ENCODE assay signal across 17 mouse cellular contexts in genomic region chr6:129102858-129103555, GRCm38 (mm10). TPM values are rescaled to one million over a fixed set of nuclear protein-coding genes. Genes with fewer than 3 reads are reported as not detected.
DNase-seq lines count a peak whose midpoint lies in the region; ATAC-seq and TF ChIP-seq lines count a peak whose summit lies in the region.
"Had no signal": no experiment of that assay in that cellular context is flagged by ENCODE, and none has a peak within 500 bp of the region (broad histone marks: within the 10 kb centered on the region; RNA-seq: fewer than 3 reads in every experiment).

No protein-coding gene starts in this region.

- DNase-seq in ovary, adult 18-20 months (ENCODE audit: low spot score) = no peak
- DNase-seq: cerebellum, adult 2 months; gastrocnemius, postnatal 10 days; right cerebral cortex, postnatal 4 days; thymus, postnatal 25 days had no signal

- H3K36me3 ChIP-seq in kidney, embryonic 15.5 days = no peaks in the 10 kb centered on the region
- no peaks in the 10 kb centered on the region for H3K36me3 ChIP-seq in kidney, embryonic 14.5 days (ENCODE audit: control insufficient read depth, insufficient read depth, low read length)
- H3K36me3 ChIP-seq in macrophage (ENCODE audit: inconsistent target) = no peaks in the 10 kb centered on the region
- H3K36me3 ChIP-seq in forebrain, embryonic 13.5 days (ENCODE audit: poor library complexity, severe bottlenecking) = no peaks in the 10 kb centered on the region
- H3K36me3 ChIP-seq: forebrain, embryonic 15.5 days; heart, embryonic 15.5 days; stomach, embryonic 15.5 days had no signal

- no peaks in the 10 kb centered on the region for H3K27me3 ChIP-seq in kidney, embryonic 15.5 days
- H3K27me3 ChIP-seq in kidney, embryonic 14.5 days (ENCODE audit: control insufficient read depth, insufficient read depth, low read length) = no peaks in the 10 kb centered on the region
- H3K27me3 ChIP-seq in forebrain, embryonic 13.5 days = no peaks in the 10 kb centered on the region
- H3K27me3 ChIP-seq: forebrain, embryonic 15.5 days; heart, embryonic 15.5 days; stomach, embryonic 15.5 days had no signal

- no peak overlapping the region for H3K9ac ChIP-seq in kidney, embryonic 15.5 days
- no peak overlapping the region for H3K9ac ChIP-seq in kidney, embryonic 14.5 days (ENCODE audit: low read depth, low read length)
- no peak overlapping the region for H3K9ac ChIP-seq in forebrain, embryonic 13.5 days
- H3K9ac ChIP-seq: forebrain, embryonic 15.5 days; heart, embryonic 15.5 days; liver, embryonic 14.5 days; stomach, embryonic 15.5 days had no signal

- 81% methylated on average over 4 of the region's 4 CpGs for WGBS in kidney, embryonic 15.5 days
- 84% methylated on average over 4 of the region's 4 CpGs for WGBS in kidney, embryonic 14.5 days
- 27% methylated on average over 4 of the region's 4 CpGs for WGBS in macrophage (ENCODE audit: missing documents)
- 91% methylated on average over 4 of the region's 4 CpGs for WGBS in forebrain, embryonic 13.5 days

- no peaks in the 10 kb centered on the region for H3K79me2 ChIP-seq in macrophage (ENCODE audit: inconsistent target)

- H3K4me2 ChIP-seq in kidney, embryonic 15.5 days = no peak overlapping the region
- no peak overlapping the region for H3K4me2 ChIP-seq in kidney, embryonic 14.5 days (replicated peaks; ENCODE audit: low read depth, low read length)
- no peak overlapping the region for H3K4me2 ChIP-seq in forebrain, embryonic 13.5 days
- H3K4me2 ChIP-seq: forebrain, embryonic 15.5 days; heart, embryonic 15.5 days; midbrain, embryonic 11.5 days; stomach, embryonic 15.5 days had no signal

- H3K4me1 ChIP-seq in kidney, embryonic 15.5 days = no peaks in the 10 kb centered on the region
- no peaks in the 10 kb centered on the region for H3K4me1 ChIP-seq in kidney, embryonic 14.5 days (ENCODE audit: control insufficient read depth, insufficient read depth, low read length)
- peaks cover 22% of the 10 kb centered on the region for H3K4me1 ChIP-seq in bone marrow macrophage, adult 2 months (ENCODE audit: control insufficient read depth, insufficient read depth, low read length)
- no peaks in the 10 kb centered on the region for H3K4me1 ChIP-seq in forebrain, embryonic 13.5 days
- H3K4me1 ChIP-seq: forebrain, embryonic 15.5 days; heart, embryonic 15.5 days; stomach, embryonic 15.5 days had no signal

- ATAC-seq in kidney, embryonic 15.5 days (replicated peaks; ENCODE audit: low FRiP score) = no peak
- ATAC-seq in kidney, embryonic 14.5 days (ENCODE audit: low FRiP score, low TSS enrichment) = no peak
- ATAC-seq in common myeloid progenitor, adult 5-6 weeks (replicated peaks; ENCODE audit: low read depth, poor library complexity, severe bottlenecking) = peak; percentile 89
- ATAC-seq in forebrain, embryonic 13.5 days = no peak
- ATAC-seq: forebrain, embryonic 15.5 days had no signal

- H3K27ac ChIP-seq in kidney, embryonic 15.5 days = 0 out of 2 replicates have a peak overlapping the region, but pooled peaks have one; percentile 45
- H3K27ac ChIP-seq in kidney, embryonic 14.5 days (ENCODE audit: low read depth, low read length) = no peak overlapping the region
- H3K27ac ChIP-seq in bone marrow macrophage, adult 2 months (ENCODE audit: insufficient read depth, low read depth, low read length) = peak overlapping the region; percentile 66
- H3K27ac ChIP-seq in macrophage = peak overlapping the region; percentile 32
- no peak overlapping the region for H3K27ac ChIP-seq in forebrain, embryonic 13.5 days
- H3K27ac ChIP-seq: forebrain, embryonic 15.5 days; heart, embryonic 15.5 days; liver, embryonic 14.5 days; stomach, embryonic 15.5 days had no signal

- no peak for TF ChIP-seq POLR2A in bone marrow macrophage, adult 2 months (IDR thresholded peaks at IDR 0.05; ENCODE audit: borderline replicate concordance, low read depth, low read length)

- no peak for TF ChIP-seq CTCF in bone marrow macrophage, adult 2 months (IDR thresholded peaks at IDR 0.05; ENCODE audit: low read depth, low read length)

- H3K9me3 ChIP-seq in kidney, embryonic 15.5 days (replicated peaks) = no peaks in the 10 kb centered on the region
- H3K9me3 ChIP-seq in kidney, embryonic 14.5 days (ENCODE audit: control insufficient read depth, low read length) = no peaks in the 10 kb centered on the region
- no peaks in the 10 kb centered on the region for H3K9me3 ChIP-seq in forebrain, embryonic 13.5 days (replicated peaks)
- H3K9me3 ChIP-seq: forebrain, embryonic 15.5 days; heart, embryonic 15.5 days; stomach, embryonic 15.5 days had no signal

- no peak overlapping the region for H3K4me3 ChIP-seq in kidney, embryonic 15.5 days (replicated peaks)
- no peak overlapping the region for H3K4me3 ChIP-seq in kidney, embryonic 14.5 days (ENCODE audit: low read length)
- H3K4me3 ChIP-seq in bone marrow macrophage, adult 2 months (ENCODE audit: insufficient read depth, low read length) = no peak overlapping the region
- H3K4me3 ChIP-seq in macrophage (ENCODE audit: inconsistent target) = no peak overlapping the region
- no peak overlapping the region for H3K4me3 ChIP-seq in forebrain, embryonic 13.5 days
- H3K4me3 ChIP-seq: forebrain, embryonic 15.5 days; heart, embryonic 15.5 days; stomach, embryonic 15.5 days had no signal

RNA-seq across cellular contexts. Expression of gene Clec2e, which starts 2.3 kb away (rescaled TPM):
- polyA plus RNA-seq in kidney, embryonic 15.5 days (2015; fragmentation: Nextera tagmentation; extraction: Ambion mirVana) = 0.06 TPM in 1 of 2 replicates, not detected in the other
- polyA plus RNA-seq in kidney, embryonic 14.5 days (2014; fragmentation: Nextera tagmentation; extraction: Ambion mirVana) = not detected in 2 replicates
- not detected in 2 replicates for polyA plus RNA-seq in bone marrow macrophage, adult 2 months (2012; ENCODE audit: insufficient read depth, insufficient read length, missing spikeins)
- total RNA-seq in common myeloid progenitor, adult 5-6 weeks (2017) = not detected in 2 replicates
- total RNA-seq in macrophage (2018; cell fraction: chromatin; rRNA removed) = under 1 TPM in 1 of 26 experiments, not detected in 25; 0.54 TPM
- not detected for total RNA-seq in macrophage (2018; cell fraction: cytosol; rRNA removed)
- total RNA-seq in macrophage (2018; cell fraction: nucleus; rRNA removed) = under 1 TPM in 3 of 26 experiments, not detected in 23; 0.34 to 0.52 (median 0.41) TPM
- polyA plus RNA-seq in macrophage (2018) = 0.06 TPM in 1 of 3 replicates, not detected in the others
- not detected in 2 replicates for polyA plus RNA-seq in forebrain, embryonic 13.5 days (2015; fragmentation: Nextera tagmentation; extraction: Ambion mirVana)
- total RNA-seq: left cerebral cortex, postnatal 25 days had no signal
- polyA plus RNA-seq: cerebellum, adult 2 months; forebrain, embryonic 15.5 days; heart, embryonic 15.5 days; liver, embryonic 14.5 days; midbrain, embryonic 11.5 days had no signal

RNA-seq across cellular contexts. Expression of gene Klrb1f, which starts 57.3 kb away (rescaled TPM):
- polyA plus RNA-seq in kidney, embryonic 15.5 days (2015; fragmentation: Nextera tagmentation; extraction: Ambion mirVana) = 0.26 and 0.29 TPM in 2 replicates
- polyA plus RNA-seq in kidney, embryonic 14.5 days (2014; fragmentation: Nextera tagmentation; extraction: Ambion mirVana) = 0.28 TPM in 1 of 2 replicates, not detected in the other
- not detected in 2 replicates for polyA plus RNA-seq in bone marrow macrophage, adult 2 months (2012; ENCODE audit: insufficient read depth, insufficient read length, missing spikeins)
- total RNA-seq in common myeloid progenitor, adult 5-6 weeks (2017) = 11.3 and 20.6 TPM in 2 replicates
- total RNA-seq in macrophage (2018; cell fraction: chromatin; rRNA removed) = under 1 TPM in 1 of 26 experiments, not detected in 25; 0.69 TPM
- total RNA-seq in macrophage (2018; cell fraction: cytosol; rRNA removed) = under 1 TPM in 22 of 26 experiments, not detected in 4; 0.05 to 0.54 (median 0.21) TPM
- total RNA-seq in macrophage (2018; cell fraction: nucleus; rRNA removed) = 1 to 10 TPM in 3 of 26 experiments, under 1 TPM in 8, not detected in 15; 0.38 to 1.4 (median 0.64) TPM
- polyA plus RNA-seq in macrophage (2018) = 0.14 TPM in 1 of 3 replicates, not detected in the others
- polyA plus RNA-seq in forebrain, embryonic 13.5 days (2015; fragmentation: Nextera tagmentation; extraction: Ambion mirVana) = 0.21 TPM in 1 of 2 replicates, not detected in the other
- total RNA-seq: gastrocnemius, postnatal 10 days; left cerebral cortex, postnatal 25 days had no signal
- polyA plus RNA-seq: cerebellum, adult 2 months had no signal

Comparison
In these comparisons a context has a peak if more than half of its experiments do, and no peak if none do; other contexts are left out.
1. H3K27ac ChIP-seq: peak in kidney, embryonic 15.5 days (single experiment), bone marrow macrophage, adult 2 months (single experiment) and macrophage (single experiment); none in kidney, embryonic 14.5 days (single experiment) and forebrain, embryonic 13.5 days (single experiment).